8 mouse cellular contexts compared by ENCODE assay signal in genomic region chr6:86439119-86439496, GRCm38 (mm10). TPM values are rescaled to one million over a fixed set of nuclear protein-coding genes. Genes with fewer than 3 reads are reported as not detected.
DNase-seq lines count a peak whose midpoint lies in the region; ATAC-seq and TF ChIP-seq lines count a peak whose summit lies in the region.

No protein-coding gene starts in this region.

- peak overlapping the region; percentile 74 for H3K4me3 ChIP-seq in heart, postnatal 0 days (ENCODE audit: low read depth, low read length)
- peak overlapping the region; percentile 52 for H3K4me3 ChIP-seq in forebrain, postnatal 0 days (ENCODE audit: low read depth, low read length)
- peak overlapping the region; percentile 75 for H3K4me3 ChIP-seq in midbrain, embryonic 10.5 days

- H3K27me3 ChIP-seq in heart, postnatal 0 days (ENCODE audit: control insufficient read depth, insufficient read depth, low read length) = no peaks in the 10 kb centered on the region
- no peaks in the 10 kb centered on the region for H3K27me3 ChIP-seq in forebrain, postnatal 0 days (ENCODE audit: insufficient read depth, low read length)
- no peaks in the 10 kb centered on the region for H3K27me3 ChIP-seq in midbrain, embryonic 10.5 days (ENCODE audit: low read depth, poor library complexity, severe bottlenecking)

- no peak for ATAC-seq in heart, postnatal 0 days (ENCODE audit: insufficient read depth, low read depth)
- ATAC-seq in forebrain, postnatal 0 days = no peak; the same call in 1 of the 2 replicates
- no peak for ATAC-seq in megakaryocyte-erythroid progenitor cell, adult 5-6 weeks (replicated peaks; ENCODE audit: low FRiP score, low TSS enrichment, poor library complexity, severe bottlenecking)

- intact Hi-C loops in heart, postnatal 25 days (cut with DNase I) = loop anchor here (10.0 kb wide), 1 partner anchor 236 kb away; no protein-coding TSS in a partner anchor
- intact Hi-C loops in left cerebral cortex, postnatal 36 days (cut with DNase I) = loop anchor here (2.0 to 10.0 kb wide), 2 partner anchors 34 to 236 kb away; no protein-coding TSS in a partner anchor

- peak overlapping the region; percentile 93 for H3K4me2 ChIP-seq in heart, postnatal 0 days (ENCODE audit: low read depth, low read length)
- H3K4me2 ChIP-seq in forebrain, postnatal 0 days (ENCODE audit: low read depth) = peak overlapping the region; percentile 62

- peaks cover 2% of the 10 kb centered on the region; the same call in 1 of the 2 replicates for H3K4me1 ChIP-seq in heart, postnatal 0 days (ENCODE audit: control insufficient read depth, insufficient read depth)
- H3K4me1 ChIP-seq in forebrain, postnatal 0 days (ENCODE audit: insufficient read depth) = peaks cover 7% of the 10 kb centered on the region
- peaks cover 16% of the 10 kb centered on the region for H3K4me1 ChIP-seq in midbrain, embryonic 10.5 days

- H3K27ac ChIP-seq in heart, postnatal 0 days (ENCODE audit: low read depth) = peak overlapping the region; percentile 95
- peak overlapping the region; percentile 82 for H3K27ac ChIP-seq in forebrain, postnatal 0 days (ENCODE audit: low read depth, low read length)
- peak overlapping the region; percentile 95 for H3K27ac ChIP-seq in midbrain, embryonic 10.5 days (replicated peaks)

- no peak for TF ChIP-seq EP300 in heart, postnatal 0 days (IDR thresholded peaks at IDR 0.05; ENCODE audit: low read depth)

- 2% methylated on average over 13 of the region's 13 CpGs for WGBS in heart, postnatal 0 days
- WGBS in forebrain, postnatal 0 days = 4% methylated on average over 13 of the region's 13 CpGs
- 6% methylated on average over 13 of the region's 13 CpGs for whole genome bisulfite sequencing in midbrain, embryonic 10.5 days

- H3K9ac ChIP-seq in heart, postnatal 0 days (replicated peaks; ENCODE audit: low read depth, low read length) = peak overlapping the region; percentile 75
- H3K9ac ChIP-seq in forebrain, postnatal 0 days = peak overlapping the region; percentile 72

- no peak for TF ChIP-seq CTCF in heart, postnatal 0 days (IDR thresholded peaks at IDR 0.05; ENCODE audit: low read depth)
- no peak for TF ChIP-seq CTCF in forebrain, postnatal 0 days (IDR thresholded peaks at IDR 0.05; ENCODE audit: low read depth)

- DNase-seq in heart, postnatal 0 days (ENCODE audit: low spot score) = no peak
- no peak for DNase-seq in heart, postnatal 25 days (ENCODE audit: low spot score)
- DNase-seq in MEL-GATA-1-ER (ENCODE audit: extremely low read depth, low read depth) = peak; percentile 13
- no peak for DNase-seq in forebrain, postnatal 0 days
- no peak for DNase-seq in midbrain, embryonic 10.5 days (ENCODE audit: low spot score)
- no peak for DNase-seq in left cerebral cortex, postnatal 36 days (ENCODE audit: low spot score in 2 of 2)
- DNase-seq in urinary bladder, postnatal 4 days (ENCODE audit: low spot score in 2 of 2) = no peak

- peaks cover 28% of the 10 kb centered on the region for H3K36me3 ChIP-seq in heart, postnatal 0 days (replicated peaks; ENCODE audit: control insufficient read depth, insufficient read depth, low read length)
- H3K36me3 ChIP-seq in forebrain, postnatal 0 days (ENCODE audit: insufficient read depth) = peaks cover 32% of the 10 kb centered on the region
- peaks cover 51% of the 10 kb centered on the region for H3K36me3 ChIP-seq in midbrain, embryonic 10.5 days

- H3K9me3 ChIP-seq in heart, postnatal 0 days (replicated peaks; ENCODE audit: control insufficient read depth, low read length) = no peaks in the 10 kb centered on the region
- no peaks in the 10 kb centered on the region for H3K9me3 ChIP-seq in forebrain, postnatal 0 days (ENCODE audit: low read length)
- H3K9me3 ChIP-seq in midbrain, embryonic 10.5 days (replicated peaks) = no peaks in the 10 kb centered on the region

RNA-seq across cellular contexts. Expression of gene C87436, which starts 0.9 kb away (rescaled TPM):
- total RNA-seq in heart, postnatal 0 days (2014; rRNA removed; ENCODE audit: low replicate concordance) = 9.1 and 9.9 TPM in 2 replicates
- 16.4 and 16.9 TPM in 2 replicates for polyA plus RNA-seq in heart, postnatal 0 days (2015; fragmentation: Nextera tagmentation; extraction: Ambion mirVana)
- total RNA-seq in heart, postnatal 25 days (2021) = 10 to 100 TPM in 1 of 2 experiments, 1 to 10 TPM in 1; 9.1 to 12.4 TPM
- total RNA-seq in forebrain, postnatal 0 days (2014; rRNA removed) = 20.5 and 24.8 TPM in 2 replicates
- polyA plus RNA-seq in forebrain, postnatal 0 days (2015; fragmentation: Nextera tagmentation; extraction: Ambion mirVana) = 19.6 and 21.9 TPM in 2 replicates
- polyA plus RNA-seq in midbrain, embryonic 10.5 days (2016; fragmentation: Nextera tagmentation; extraction: Ambion mirVana) = 22.8 and 24.8 TPM in 2 replicates
- total RNA-seq in megakaryocyte-erythroid progenitor cell, adult 5-6 weeks (2014; fragmentation: Nextera tagmentation) = 29.8 and 33.8 TPM in 2 replicates
- 12.4 and 21.9 TPM in 2 replicates for total RNA-seq in megakaryocyte-erythroid progenitor cell, adult 5-6 weeks (2017)
- 10 to 100 TPM; 21.5 to 22.0 TPM for total RNA-seq in left cerebral cortex, postnatal 36 days (2021)

RNA-seq across cellular contexts. Expression of gene Gm44790, which starts 12.7 kb away (rescaled TPM):
- total RNA-seq in heart, postnatal 0 days (2014; rRNA removed; ENCODE audit: low replicate concordance) = 0.46 TPM in 1 of 2 replicates, not detected in the other
- not detected in 2 replicates for polyA plus RNA-seq in heart, postnatal 0 days (2015; fragmentation: Nextera tagmentation; extraction: Ambion mirVana)
- total RNA-seq in heart, postnatal 25 days (2021) = under 1 TPM in 1 of 2 experiments, not detected in 1; 0.36 TPM
- not detected in 2 replicates for total RNA-seq in forebrain, postnatal 0 days (2014; rRNA removed)
- 0.67 and 2.0 TPM in 2 replicates for polyA plus RNA-seq in forebrain, postnatal 0 days (2015; fragmentation: Nextera tagmentation; extraction: Ambion mirVana)
- polyA plus RNA-seq in midbrain, embryonic 10.5 days (2016; fragmentation: Nextera tagmentation; extraction: Ambion mirVana) = 0.63 and 0.89 TPM in 2 replicates
- not detected in 2 replicates for total RNA-seq in megakaryocyte-erythroid progenitor cell, adult 5-6 weeks (2014; fragmentation: Nextera tagmentation)
- 4.9 TPM in 1 of 2 replicates, not detected in the other for total RNA-seq in megakaryocyte-erythroid progenitor cell, adult 5-6 weeks (2017)
- not detected for total RNA-seq in left cerebral cortex, postnatal 36 days (2021)

RNA-seq across cellular contexts. Expression of gene Tia1, which starts 35.1 kb away (rescaled TPM):
- 50.5 and 76.7 TPM in 2 replicates for total RNA-seq in heart, postnatal 0 days (2014; rRNA removed; ENCODE audit: low replicate concordance)
- polyA plus RNA-seq in heart, postnatal 0 days (2015; fragmentation: Nextera tagmentation; extraction: Ambion mirVana) = 67.8 and 72.0 TPM in 2 replicates
- 10 to 100 TPM; 26.6 to 27.1 TPM for total RNA-seq in heart, postnatal 25 days (2021)
- 201 and 252 TPM in 2 replicates for total RNA-seq in forebrain, postnatal 0 days (2014; rRNA removed)
- polyA plus RNA-seq in forebrain, postnatal 0 days (2015; fragmentation: Nextera tagmentation; extraction: Ambion mirVana) = 150 and 191 TPM in 2 replicates
- 221 and 253 TPM in 2 replicates for polyA plus RNA-seq in midbrain, embryonic 10.5 days (2016; fragmentation: Nextera tagmentation; extraction: Ambion mirVana)
- 92.4 and 94.8 TPM in 2 replicates for total RNA-seq in megakaryocyte-erythroid progenitor cell, adult 5-6 weeks (2014; fragmentation: Nextera tagmentation)
- total RNA-seq in megakaryocyte-erythroid progenitor cell, adult 5-6 weeks (2017) = 42.8 and 85.8 TPM in 2 replicates
- total RNA-seq in left cerebral cortex, postnatal 36 days (2021) = 100 to 1,000 TPM in 1 of 2 experiments, 10 to 100 TPM in 1; 76.1 to 145 TPM

RNA-seq across cellular contexts. Expression of gene Pcyox1, which starts 42.2 kb away (rescaled TPM):
- total RNA-seq in heart, postnatal 0 days (2014; rRNA removed; ENCODE audit: low replicate concordance) = 44.5 and 55.8 TPM in 2 replicates
- polyA plus RNA-seq in heart, postnatal 0 days (2015; fragmentation: Nextera tagmentation; extraction: Ambion mirVana) = 44.5 and 44.7 TPM in 2 replicates
- 10 to 100 TPM; 62.1 to 72.9 TPM for total RNA-seq in heart, postnatal 25 days (2021)
- 105 and 113 TPM in 2 replicates for total RNA-seq in forebrain, postnatal 0 days (2014; rRNA removed)
- 90.1 and 99.2 TPM in 2 replicates for polyA plus RNA-seq in forebrain, postnatal 0 days (2015; fragmentation: Nextera tagmentation; extraction: Ambion mirVana)
- polyA plus RNA-seq in midbrain, embryonic 10.5 days (2016; fragmentation: Nextera tagmentation; extraction: Ambion mirVana) = 87.9 and 110 TPM in 2 replicates
- total RNA-seq in megakaryocyte-erythroid progenitor cell, adult 5-6 weeks (2014; fragmentation: Nextera tagmentation) = 14.1 and 15.5 TPM in 2 replicates
- total RNA-seq in megakaryocyte-erythroid progenitor cell, adult 5-6 weeks (2017) = 34.3 and 40.4 TPM in 2 replicates
- 100 to 1,000 TPM; 106 to 124 TPM for total RNA-seq in left cerebral cortex, postnatal 36 days (2021)
